Mouse (Mus musculus) lung, embryonic 14.5 days (tissue): ENCODE results near the gene Fhit. TPM values are rescaled to one million over a fixed set of nuclear protein-coding genes. Genes with fewer than 3 reads are reported as not detected.
"Not testable (repeated sequence)": the region's sequence is repeated elsewhere in the genome, so short reads cannot be mapped to it uniquely, and the experiment has no call there.

Experiments used
- ATAC-seq: fragments of 200-750 bp; cut with Nextera tagmentation; 2 replicates; pipeline ENCODE4 v1.8.0; 2017; ENCODE audit warnings: mild to moderate bottlenecking, moderate TSS enrichment, moderate library complexity; ENCODE audit not compliant: insufficient read depth
- DNase-seq: peaks from one replicate; pipeline ENCODE4 v3.0.0-alpha.2; 2015
- H3K27ac ChIP-seq: fragments of 300-500 bp; sonication (generic); 2 replicates; pipeline ENCODE4 v1.5.1; 2014; ENCODE audit warnings: low read depth, mild to moderate bottlenecking, moderate library complexity
- H3K27me3 ChIP-seq: fragments of 300-500 bp; sonication (generic); 2 replicates; pipeline ENCODE4 v1.6.1; 2014; ENCODE audit warnings: low read length, control low read depth; ENCODE audit not compliant: insufficient read depth
- H3K36me3 ChIP-seq: fragments of 300-500 bp; sonication (generic); 2 replicates; pipeline ENCODE4 v1.6.1; 2014; ENCODE audit warnings: control low read depth; ENCODE audit not compliant: insufficient read depth
- H3K4me1 ChIP-seq: fragments of 300-500 bp; sonication (generic); 2 replicates; pipeline ENCODE4 v1.6.1; 2014; ENCODE audit warnings: antibody characterized with exemption, control low read depth; ENCODE audit not compliant: insufficient read depth
- H3K4me2 ChIP-seq: fragments of 300-500 bp; sonication (generic); 2 replicates; pipeline ENCODE4 v1.6.1; 2014; ENCODE audit warnings: mild to moderate bottlenecking
- H3K4me3 ChIP-seq: fragments of 300-500 bp; sonication (generic); 2 replicates; pipeline ENCODE4 v1.5.1; 2014; ENCODE audit warnings: low read depth, low read length
- H3K9ac ChIP-seq: fragments of 300-500 bp; sonication (generic); 2 replicates; pipeline ENCODE4 v1.6.1; 2014
- H3K9me3 ChIP-seq: fragments of 300-500 bp; sonication (generic); 2 replicates; pipeline ENCODE4 v1.6.1; 2016; ENCODE audit warnings: low read depth, low read length, control low read depth
- CTCF ChIP-seq: IDR thresholded peaks from 2 replicates; pipeline ENCODE4 v1.5.1; 2016; ENCODE audit warnings: antibody characterized with exemption, low read depth
- WGBS: fragments of 180-500 bp; shearing (Covaris S2); extraction: QIAGEN DNeasy Blood & Tissue Kit; methylation state at CpG from one replicate; pipeline ENCODE4 v1.1.7; 2014; 5-methylcytosine and 5-hydroxymethylcytosine counted together
- polyA plus RNA-seq: library from polyadenylated mRNA; unstranded; fragments of >200 nt; fragmentation: Nextera tagmentation; extraction: Ambion mirVana; gene quantifications from 2 replicates; pipeline ENCODE4 v1.2.1, GENCODE M21; 2014

The Fhit gene
- polyA plus RNA-seq, 1 experiment from 2014 or later: 5.3 TPM

DNA sequence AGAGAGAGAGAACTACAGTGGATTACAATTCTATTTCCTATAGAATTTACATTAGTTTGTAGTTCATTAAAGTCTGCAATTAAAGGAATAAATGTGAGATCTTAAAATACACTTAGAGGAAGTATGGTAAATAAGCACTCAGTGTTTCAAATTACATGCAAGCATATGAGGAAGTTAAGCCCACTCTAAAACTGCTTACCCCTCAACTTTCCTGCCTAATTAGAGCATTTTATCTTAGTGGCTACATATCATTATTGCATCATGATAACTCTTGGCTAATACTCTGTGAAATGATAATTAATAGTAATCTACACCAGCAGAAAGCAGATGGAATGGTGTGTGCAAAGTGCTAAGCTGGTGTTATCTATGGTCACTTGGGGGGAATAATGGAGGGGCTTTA, 1329.5 kb downstream of the Fhit start:
- ATAC-seq (no peak), DNase-seq (no peak)
- no peak for TF ChIP-seq CTCF

DNA sequence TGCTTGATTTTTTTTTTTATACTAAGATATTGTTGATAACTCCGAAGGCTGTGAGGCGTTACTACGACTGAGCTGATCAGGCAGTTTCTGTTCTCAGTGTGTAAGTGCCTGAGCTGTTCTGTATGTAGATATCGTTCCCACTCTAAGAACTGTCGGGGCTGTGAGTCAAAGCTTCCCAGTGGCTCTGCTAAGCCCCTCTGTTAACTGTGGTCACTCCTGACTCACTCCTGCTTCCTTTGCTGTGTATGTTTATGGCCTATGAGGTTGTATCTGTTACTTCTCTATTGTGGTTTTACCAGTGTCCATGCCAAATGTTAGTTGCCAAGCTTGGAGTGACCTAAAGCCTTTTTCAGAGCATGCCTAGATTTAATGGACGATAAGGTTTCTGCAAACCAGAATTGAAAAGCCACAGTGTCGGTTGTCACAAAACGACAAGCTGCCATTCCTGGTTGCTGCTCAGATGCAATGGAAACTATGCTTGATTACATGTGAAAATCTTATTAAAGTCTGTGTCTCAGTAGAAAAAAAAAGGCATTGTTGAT, 1333.1 kb downstream of the Fhit start:
- not testable (repeated sequence) for DNase-seq, H3K36me3 ChIP-seq, H3K9me3 ChIP-seq, H3K4me1 ChIP-seq, H3K4me3 ChIP-seq, H3K9ac ChIP-seq, H3K27me3 ChIP-seq, H3K27ac ChIP-seq, ATAC-seq, H3K4me2 ChIP-seq
- WGBS: 72% methylated on average over 8 of the region's 8 CpGs

More for the DNA sequence above, 1329.5 kb downstream of the Fhit start:
- H3K4me2 ChIP-seq: no peak overlapping the region
- H3K4me3 ChIP-seq: no peak overlapping the region
- no peaks in the 10 kb centered on the region for H3K27me3 ChIP-seq
- no peak overlapping the region for H3K9ac ChIP-seq
- no peaks in the 10 kb centered on the region for H3K4me1 ChIP-seq
- H3K27ac ChIP-seq: no peak overlapping the region
- H3K36me3 ChIP-seq: no peaks in the 10 kb centered on the region
- no peaks in the 10 kb centered on the region for H3K9me3 ChIP-seq

DNA sequence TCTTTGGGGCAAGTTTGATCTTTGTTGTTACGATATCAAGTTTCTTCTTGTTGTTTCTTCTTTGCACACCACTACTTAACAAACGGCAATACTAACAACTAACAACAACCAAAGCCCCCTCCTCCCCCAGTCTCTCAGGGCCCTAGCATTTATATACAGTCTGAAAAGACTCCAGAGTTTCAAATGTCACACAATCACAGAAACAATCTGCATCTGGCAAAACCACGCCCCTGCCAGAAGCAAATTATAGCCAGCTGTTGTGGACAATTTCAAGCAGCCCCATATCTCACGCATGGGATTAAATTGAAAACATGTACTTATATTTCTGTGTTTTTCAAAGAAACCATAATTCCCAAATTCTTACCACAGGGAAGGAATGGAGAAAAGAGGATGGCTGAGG, 1345.9 kb downstream of the Fhit start:
- H3K9me3 ChIP-seq: no peaks in the 10 kb centered on the region
- H3K9ac ChIP-seq: no peak overlapping the region
- no peak overlapping the region for H3K27ac ChIP-seq
- no peak for ATAC-seq
- WGBS: 70% methylated on average over 4 of the region's 4 CpGs
- no peaks in the 10 kb centered on the region for H3K27me3 ChIP-seq
- H3K4me1 ChIP-seq: no peaks in the 10 kb centered on the region
- no peaks in the 10 kb centered on the region for H3K36me3 ChIP-seq
- DNase-seq: no peak
- no peak overlapping the region for H3K4me3 ChIP-seq
- TF ChIP-seq CTCF: no peak
- no peak overlapping the region for H3K4me2 ChIP-seq

DNA sequence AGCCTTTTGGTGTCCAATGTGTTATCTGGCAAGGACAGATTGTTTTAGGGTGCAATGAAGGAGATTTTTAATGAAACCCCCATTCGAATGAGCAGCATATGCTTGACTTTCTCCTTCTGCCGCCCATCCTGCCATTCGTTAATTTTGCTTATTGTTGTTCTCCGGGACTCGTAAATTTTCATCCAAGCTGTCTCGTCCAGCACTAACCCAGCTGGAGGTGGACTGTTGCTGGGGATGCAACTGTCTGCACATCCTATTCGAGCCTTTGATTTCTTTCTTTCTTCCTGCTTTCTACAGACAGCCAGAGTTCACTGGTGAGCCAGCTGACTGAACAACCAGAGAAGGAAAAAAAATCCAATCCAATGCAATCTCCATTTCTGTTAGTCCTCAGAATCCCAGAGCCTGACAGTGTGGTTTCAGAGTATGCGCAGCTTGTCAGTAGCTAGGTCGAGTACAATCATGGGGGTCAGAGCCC, 1350.0 kb downstream of the Fhit start:
- H3K4me1 ChIP-seq: no peaks in the 10 kb centered on the region
- no peak overlapping the region for H3K27ac ChIP-seq

DNA sequence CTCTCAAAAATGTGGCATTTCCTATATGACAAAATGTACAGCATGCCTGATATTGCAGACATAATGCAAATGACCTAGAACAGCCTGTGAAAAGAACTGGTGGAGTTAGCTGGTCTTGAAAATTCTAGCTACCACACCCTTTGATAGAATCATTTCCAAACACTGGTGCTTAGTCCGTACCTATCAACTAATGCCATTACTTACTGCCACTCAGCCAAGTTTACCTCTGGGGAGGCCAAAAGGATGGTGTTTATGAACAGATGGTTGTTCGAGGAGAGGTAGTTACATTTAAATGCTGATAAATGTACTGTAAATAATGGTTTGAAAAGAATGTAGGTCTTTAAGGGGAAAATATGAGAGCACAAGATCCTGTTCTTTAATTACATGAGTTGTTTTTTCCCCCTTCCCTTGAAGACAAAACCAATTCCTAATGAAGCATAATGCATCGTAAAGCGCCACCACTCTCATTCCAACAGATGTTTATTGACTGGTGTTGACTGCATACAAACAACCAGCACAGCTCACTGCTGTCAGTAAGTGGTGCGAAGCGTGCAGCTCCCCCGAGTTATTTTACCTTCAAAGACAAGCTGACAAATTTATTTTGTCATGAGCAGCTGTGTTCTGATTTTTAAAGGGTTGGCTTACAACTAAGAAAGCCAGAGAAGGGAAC, 1350.5 kb downstream of the Fhit start:
- no peaks in the 10 kb centered on the region for H3K36me3 ChIP-seq
- no peaks in the 10 kb centered on the region for H3K27me3 ChIP-seq
- no peak overlapping the region for H3K4me3 ChIP-seq
- DNase-seq (no peak), ATAC-seq (no peak)
- H3K4me1 ChIP-seq: no peaks in the 10 kb centered on the region
- no peak overlapping the region for H3K4me2 ChIP-seq
- TF ChIP-seq CTCF: no peak
- H3K27ac ChIP-seq: no peak overlapping the region
- no peak overlapping the region for H3K9ac ChIP-seq
- 60% methylated on average over 7 of the region's 7 CpGs for WGBS
- H3K9me3 ChIP-seq: no peaks in the 10 kb centered on the region

More for the DNA sequence above, 1350.0 kb downstream of the Fhit start:
- Histone ChIP-seq H3K9me3 (no peaks in the 10 kb centered on the region), H3K36me3 (no peaks in the 10 kb centered on the region), H3K27me3 (no peaks in the 10 kb centered on the region), H3K9ac (no peak overlapping the region), H3K4me2 (no peak overlapping the region), H3K4me3 (no peak overlapping the region)
- no peak for TF ChIP-seq CTCF
- WGBS: 67% methylated on average over 9 of the region's 9 CpGs
- DNase-seq: no peak
- no peak for ATAC-seq

DNA sequence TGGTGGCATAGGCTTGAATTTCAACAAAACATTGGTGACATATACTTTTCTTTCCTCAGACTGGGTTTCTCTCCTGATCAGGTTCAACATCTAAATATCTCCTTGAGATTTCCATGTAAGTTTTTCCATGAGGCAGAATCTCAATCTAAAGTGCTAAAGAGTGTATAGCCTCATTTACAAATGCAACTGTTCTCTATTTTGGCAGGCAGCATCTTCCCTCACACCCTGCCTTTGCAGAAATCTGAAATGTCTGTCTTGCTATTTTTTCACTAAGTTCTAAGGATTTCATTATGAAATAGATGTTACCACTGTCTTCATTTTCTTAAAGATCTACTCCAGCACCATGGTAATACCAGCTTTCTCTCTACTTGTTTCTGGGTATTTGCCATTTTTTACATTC, 1368.4 kb downstream of the Fhit start:
- no peaks in the 10 kb centered on the region for H3K4me1 ChIP-seq
- H3K4me2 ChIP-seq: no peak overlapping the region
- ATAC-seq: no peak
- TF ChIP-seq CTCF: no peak
- no peaks in the 10 kb centered on the region for H3K36me3 ChIP-seq
- no peak for DNase-seq
- H3K9ac ChIP-seq: no peak overlapping the region
- H3K4me3 ChIP-seq: no peak overlapping the region
- H3K27me3 ChIP-seq: no peaks in the 10 kb centered on the region
- H3K27ac ChIP-seq: no peak overlapping the region
- H3K9me3 ChIP-seq: no peaks in the 10 kb centered on the region

DNA sequence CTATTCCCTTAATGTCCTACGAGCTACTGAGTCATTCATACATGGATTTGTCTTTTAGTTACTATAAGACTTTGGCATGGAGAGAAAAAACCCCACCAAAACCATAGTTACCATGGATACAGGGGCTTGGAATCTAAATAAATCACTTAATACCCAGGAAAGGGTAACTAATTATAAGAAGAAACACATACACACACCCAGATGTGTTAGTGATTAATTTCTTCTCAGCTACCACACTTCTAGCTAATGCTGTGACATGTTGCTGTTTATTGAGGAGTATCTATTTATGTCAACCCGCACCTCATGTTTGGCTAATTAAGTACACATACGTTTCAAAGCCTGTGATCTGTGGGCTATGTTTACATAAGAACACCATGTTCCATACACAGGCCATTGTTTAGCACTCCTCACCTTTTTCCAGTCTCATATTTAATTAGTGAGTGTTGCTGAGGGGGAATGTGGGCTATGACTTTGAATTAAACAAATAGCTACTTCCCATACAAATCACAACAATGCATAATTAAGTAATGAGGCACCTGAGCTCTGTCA, 1373.4 kb downstream of the Fhit start:
- Histone ChIP-seq H3K36me3 (no peaks in the 10 kb centered on the region), H3K27ac (no peak overlapping the region), H3K9me3 (no peaks in the 10 kb centered on the region), H3K9ac (no peak overlapping the region), H3K4me1 (no peaks in the 10 kb centered on the region), H3K4me2 (no peak overlapping the region), H3K4me3 (no peak overlapping the region), H3K27me3 (no peaks in the 10 kb centered on the region)
- TF ChIP-seq CTCF: no peak
- WGBS: 29% methylated on average over 3 of the region's 3 CpGs
- ATAC-seq (no peak), DNase-seq (no peak)
